Comparison of ENCODE assay signal across 14 mouse cellular contexts in genomic region chr17:45076951-45077350, GRCm38 (mm10).
"Had no signal": no experiment of that assay in that cellular context is flagged by ENCODE, and none has a peak within 500 bp of the region (broad histone marks: within the 10 kb centered on the region; RNA-seq: fewer than 3 reads in every experiment).

No protein-coding gene starts in this region.

- H3K27me3 ChIP-seq: liver, embryonic 12.5 days; lung, embryonic 15.5 days had no signal

- H3K4me1 ChIP-seq: liver, embryonic 12.5 days; megakaryocyte, embryonic 14.5 days had no signal

- ATAC-seq: liver, embryonic 12.5 days; midbrain, embryonic 16.5 days had no signal

- H3K4me3 ChIP-seq: limb, embryonic 15.5 days; liver, embryonic 12.5 days; lung, embryonic 15.5 days; megakaryocyte, embryonic 14.5 days had no signal

- H3K9me3 ChIP-seq: limb, embryonic 15.5 days; liver, embryonic 12.5 days; lung, embryonic 15.5 days; megakaryocyte, embryonic 14.5 days had no signal

- H3K36me3 ChIP-seq: limb, embryonic 15.5 days; liver, embryonic 12.5 days; lung, embryonic 15.5 days had no signal

- DNase-seq: kidney, adult 11 months; kidney, postnatal 10 days; layer of hippocampus, adult 9-11 months; lung, postnatal 14 days; right cerebral cortex, adult 18-20 months; right cerebral cortex, postnatal 25 days; thymus, postnatal 36 days had no signal

- H3K27ac ChIP-seq: liver, embryonic 12.5 days; lung, embryonic 15.5 days; macrophage had no signal

- H3K4me2 ChIP-seq: limb, embryonic 15.5 days; liver, embryonic 12.5 days; lung, embryonic 15.5 days; midbrain, embryonic 11.5 days had no signal

- H3K9ac ChIP-seq: limb, embryonic 15.5 days; liver, embryonic 12.5 days; lung, embryonic 15.5 days had no signal
